Mouse (Mus musculus): Measurements from ENCODE around the gene Myh7.

GRCm38 (mm10) chr14:55002687-55003120 is 8.3 kb upstream of the Myh7 start:
- TF ChIP-seq CTCF (IDR thresholded peaks at IDR 0.05; ENCODE audit: insufficient read depth, low read length), result no peak
- no peak for TF ChIP-seq POLR2A (IDR thresholded peaks at IDR 0.05; ENCODE audit: borderline replicate concordance, extremely low read depth, low read depth, low read length)
